Mouse (Mus musculus): Measurements from ENCODE around the gene Polr1e.

GRCm38 (mm10) chr4:45013537-45013936 is 4.8 kb upstream of the Polr1e start:
- TF ChIP-seq POLR2A (IDR thresholded peaks at IDR 0.05; ENCODE audit: insufficient read depth, low read depth, low read length): no peak
- TF ChIP-seq CTCF (IDR thresholded peaks at IDR 0.05; ENCODE audit: insufficient read depth, low read depth, low read length): no peak
